Mouse (Mus musculus) forebrain, embryonic 16.5 days (tissue): ENCODE results near the gene Gxylt2. TPM values are rescaled to one million over a fixed set of nuclear protein-coding genes. Genes with fewer than 3 reads are reported as not detected.

ENCODE experiments used
- ATAC-seq: fragments of 200-750 bp; cut with Nextera tagmentation; 2 replicates; pipeline ENCODE4 v1.8.0; 2017; ENCODE audit warnings: mild to moderate bottlenecking, moderate library complexity
- H3K27ac ChIP-seq: fragments of 300-500 bp; sonication (generic); 2 replicates; pipeline ENCODE4 v1.5.1; 2014; ENCODE audit warnings: low read length, control low read depth
- H3K27me3 ChIP-seq: fragments of 300-500 bp; sonication (generic); replicated peaks from 2 replicates; pipeline ENCODE4 v1.6.1; 2014; ENCODE audit warnings: low read length; ENCODE audit not compliant: control insufficient read depth, insufficient read depth
- H3K36me3 ChIP-seq: fragments of 300-500 bp; sonication (generic); 2 replicates; pipeline ENCODE4 v1.6.1; 2014; ENCODE audit not compliant: control insufficient read depth, insufficient read depth
- H3K4me1 ChIP-seq: fragments of 300-500 bp; sonication (generic); replicated peaks from 2 replicates; pipeline ENCODE4 v1.6.1; 2014; ENCODE audit warnings: low read length; ENCODE audit not compliant: control insufficient read depth, insufficient read depth
- H3K4me2 ChIP-seq: fragments of 300-500 bp; sonication (generic); 2 replicates; pipeline ENCODE4 v1.6.1; 2014; ENCODE audit warnings: mild to moderate bottlenecking, low read length, control low read depth
- H3K4me3 ChIP-seq: fragments of 300-500 bp; sonication (generic); replicated peaks from 2 replicates; pipeline ENCODE4 v1.5.1; 2014; ENCODE audit warnings: mild to moderate bottlenecking, low read length, control low read depth
- H3K9ac ChIP-seq: fragments of 300-500 bp; sonication (generic); replicated peaks from 2 replicates; pipeline ENCODE4 v1.6.1; 2014; ENCODE audit warnings: low read depth, low read length, control low read depth
- H3K9me3 ChIP-seq: fragments of 300-500 bp; sonication (generic); 2 replicates; pipeline ENCODE4 v1.6.1; 2016; ENCODE audit warnings: low read length; ENCODE audit not compliant: control insufficient read depth
- WGBS: fragments of 180-500 bp; shearing (Covaris S2); extraction: QIAGEN DNeasy Blood & Tissue Kit; methylation state at CpG from one replicate; pipeline ENCODE4 v1.1.7; 2014; 5-methylcytosine and 5-hydroxymethylcytosine counted together
- polyA plus RNA-seq: library from polyadenylated mRNA; unstranded; fragments of >200 nt; fragmentation: Nextera tagmentation; extraction: Ambion mirVana; gene quantifications from 2 replicates; pipeline ENCODE4 v1.2.1, GENCODE M21; 2015

Gene Gxylt2
- polyA plus RNA-seq, 1 experiment from 2014 or later = 0.60 TPM

- WGBS = 84% methylated on average over 6 of the region's 7 CpGs
- no peaks in the 10 kb centered on the region for H3K9me3 ChIP-seq
- H3K9ac ChIP-seq = no peak overlapping the region
- H3K27me3 ChIP-seq = peaks cover 4% of the 10 kb centered on the region; the same call in 1 of the 2 replicates
- no peaks in the 10 kb centered on the region for H3K36me3 ChIP-seq
- H3K4me2 ChIP-seq = no peak overlapping the region
- H3K4me1 ChIP-seq = peaks cover 2% of the 10 kb centered on the region; the same call in 1 of the 2 replicates
- no peak for ATAC-seq
- no peak overlapping the region for H3K4me3 ChIP-seq
- H3K27ac ChIP-seq = no peak overlapping the region
Measured at GRCm38 (mm10) chr6:100676461-100676860, 28.1 kb upstream of the Gxylt2 start.

GRCm38 (mm10) chr6:100678636-100679035 lies 25.9 kb upstream of the Gxylt2 start:
- Histone ChIP-seq H3K27me3 (no peaks in the 10 kb centered on the region), H3K9ac (no peak overlapping the region), H3K36me3 (no peaks in the 10 kb centered on the region), H3K9me3 (no peaks in the 10 kb centered on the region), H3K4me3 (no peak overlapping the region), H3K27ac (no peak overlapping the region), H3K4me2 (no peak overlapping the region), H3K4me1 (no peaks in the 10 kb centered on the region)
- ATAC-seq = no peak
- WGBS = 96% methylated on average over 2 of the region's 2 CpGs

- no peaks in the 10 kb centered on the region for H3K36me3 ChIP-seq
- H3K4me2 ChIP-seq = no peak overlapping the region
- 75% methylated on average over 2 of the region's 2 CpGs for WGBS
- ATAC-seq = no peak
- no peaks in the 10 kb centered on the region for H3K4me1 ChIP-seq
- no peak overlapping the region for H3K4me3 ChIP-seq
- no peaks in the 10 kb centered on the region for H3K9me3 ChIP-seq
- H3K9ac ChIP-seq = no peak overlapping the region
- H3K27me3 ChIP-seq = no peaks in the 10 kb centered on the region
- H3K27ac ChIP-seq = no peak overlapping the region
Measured at GRCm38 (mm10) chr6:100686341-100686740, 18.2 kb upstream of the Gxylt2 start.

- no peak overlapping the region for H3K9ac ChIP-seq
- H3K4me2 ChIP-seq = no peak overlapping the region
- no peak overlapping the region for H3K27ac ChIP-seq
- no peaks in the 10 kb centered on the region for H3K9me3 ChIP-seq
- no peaks in the 10 kb centered on the region for H3K36me3 ChIP-seq
- H3K27me3 ChIP-seq = peaks cover 7% of the 10 kb centered on the region; the same call in 1 of the 2 replicates
- no peak for ATAC-seq
- H3K4me1 ChIP-seq = peaks cover 5% of the 10 kb centered on the region
- no peak overlapping the region for H3K4me3 ChIP-seq
- 79% methylated on average over 5 of the region's 5 CpGs for WGBS
Measured at GRCm38 (mm10) chr6:100699986-100700385, 4.5 kb upstream of the Gxylt2 start.

GRCm38 (mm10) chr6:100700774-100701173 lies 3.8 kb upstream of the Gxylt2 start:
- no peak overlapping the region for H3K27ac ChIP-seq
- 65% methylated on average over 5 of the region's 5 CpGs for WGBS
- no peak for ATAC-seq
- H3K4me1 ChIP-seq = peaks cover 12% of the 10 kb centered on the region
- H3K27me3 ChIP-seq = peaks cover 14% of the 10 kb centered on the region; the same call in 1 of the 2 replicates
- no peak overlapping the region for H3K9ac ChIP-seq
- H3K4me3 ChIP-seq = no peak overlapping the region
- no peak overlapping the region for H3K4me2 ChIP-seq
- H3K9me3 ChIP-seq = no peaks in the 10 kb centered on the region
- no peaks in the 10 kb centered on the region for H3K36me3 ChIP-seq

- Histone ChIP-seq H3K9ac (peak overlapping the region; percentile 68), H3K36me3 (no peaks in the 10 kb centered on the region), H3K4me3 (peak overlapping the region; percentile 71), H3K27me3 (peaks cover 17% of the 10 kb centered on the region; the same call in 1 of the 2 replicates), H3K4me2 (peak overlapping the region; percentile 92), H3K9me3 (no peaks in the 10 kb centered on the region), H3K27ac (no peak overlapping the region), H3K4me1 (peaks cover 12% of the 10 kb centered on the region)
- 38% methylated on average over 8 of the region's 8 CpGs for WGBS
- ATAC-seq = peak; percentile 19; the same call in 1 of the 2 replicates
Measured at GRCm38 (mm10) chr6:100704197-100704573, 349 bp upstream of the Gxylt2 start.

- H3K9me3 ChIP-seq = no peaks in the 10 kb centered on the region
- no peak for ATAC-seq
- peak overlapping the region; percentile 92 for H3K4me2 ChIP-seq
- 2% methylated on average over 15 of the region's 15 CpGs for WGBS
- no peak overlapping the region for H3K27ac ChIP-seq
- H3K36me3 ChIP-seq = no peaks in the 10 kb centered on the region
- peaks cover 15% of the 10 kb centered on the region for H3K4me1 ChIP-seq
- H3K9ac ChIP-seq = no peak overlapping the region; the same call in 1 of the 2 replicates
- peak overlapping the region; percentile 71 for H3K4me3 ChIP-seq
- H3K27me3 ChIP-seq = peaks cover 17% of the 10 kb centered on the region; the same call in 1 of the 2 replicates
Measured at GRCm38 (mm10) chr6:100705366-100705811, 855 bp downstream of the Gxylt2 start.

GRCm38 (mm10) chr6:100706861-100707260 lies 2.3 kb downstream of the Gxylt2 start:
- peaks cover 17% of the 10 kb centered on the region; the same call in 1 of the 2 replicates for H3K27me3 ChIP-seq
- no peak overlapping the region for H3K9ac ChIP-seq
- H3K4me2 ChIP-seq = no peak overlapping the region
- H3K4me1 ChIP-seq = peaks cover 15% of the 10 kb centered on the region
- ATAC-seq = no peak
- no peak overlapping the region for H3K27ac ChIP-seq
- H3K36me3 ChIP-seq = no peaks in the 10 kb centered on the region
- WGBS = 86% methylated on average over 6 of the region's 6 CpGs
- H3K4me3 ChIP-seq = no peak overlapping the region
- no peaks in the 10 kb centered on the region for H3K9me3 ChIP-seq

GRCm38 (mm10) chr6:100707557-100707956 lies 3.0 kb downstream of the Gxylt2 start:
- Histone ChIP-seq H3K9ac (no peak overlapping the region), H3K27me3 (peaks cover 17% of the 10 kb centered on the region; the same call in 1 of the 2 replicates), H3K4me2 (no peak overlapping the region), H3K9me3 (no peaks in the 10 kb centered on the region), H3K27ac (no peak overlapping the region), H3K4me3 (no peak overlapping the region), H3K36me3 (no peaks in the 10 kb centered on the region), H3K4me1 (peaks cover 15% of the 10 kb centered on the region)
- ATAC-seq = no peak
- WGBS = 70% methylated on average over 7 of the region's 7 CpGs

GRCm38 (mm10) chr6:100708248-100708647 lies 3.7 kb downstream of the Gxylt2 start:
- Histone ChIP-seq H3K4me3 (no peak overlapping the region), H3K4me1 (peaks cover 15% of the 10 kb centered on the region), H3K9me3 (no peaks in the 10 kb centered on the region), H3K36me3 (no peaks in the 10 kb centered on the region), H3K4me2 (no peak overlapping the region), H3K27me3 (peaks cover 17% of the 10 kb centered on the region; the same call in 1 of the 2 replicates), H3K27ac (no peak overlapping the region), H3K9ac (no peak overlapping the region)
- no peak for ATAC-seq
- WGBS = 78% methylated on average over 1 of the region's 1 CpGs
